Mouse (Mus musculus): ENCODE measurements around the gene Harbi1. TPM values are rescaled to one million over a fixed set of nuclear protein-coding genes. Genes with fewer than 3 reads are reported as not detected.

Gene Harbi1
- polyA plus RNA-seq, 2 experiments from 2014 or later, result 16.2 to 21.4 TPM

- no peak for ATAC-seq
Measured at GRCm38 (mm10) chr2:91718276-91718675, 7.6 kb downstream of the Harbi1 start.

GRCm38 (mm10) chr2:91723382-91723781, 12.7 kb downstream of the Harbi1 start:
- no peak for ATAC-seq

- ATAC-seq, result no peak
Measured at GRCm38 (mm10) chr2:91723951-91724350, 13.3 kb downstream of the Harbi1 start.

- no peak for ATAC-seq
Measured at GRCm38 (mm10) chr2:91724716-91725115, 14.1 kb downstream of the Harbi1 start.

GRCm38 (mm10) chr2:91725476-91725875, 14.8 kb downstream of the Harbi1 start:
- peak; percentile 13 for ATAC-seq

- no peak for ATAC-seq
Measured at GRCm38 (mm10) chr2:91727011-91727410, 16.4 kb downstream of the Harbi1 start.

GRCm38 (mm10) chr2:91729571-91729970, 18.9 kb downstream of the Harbi1 start:
- ATAC-seq, result no peak

- ATAC-seq, result peak; percentile 83
Measured at GRCm38 (mm10) chr2:91729971-91730821, 19.5 kb downstream of the Harbi1 start, which contains the start of gene Ambra1. Ambra1 (plus strand) TSS chr2:91730134.

GRCm38 (mm10) chr2:91735221-91735620, 24.6 kb downstream of the Harbi1 start:
- no peak for ATAC-seq

GRCm38 (mm10) chr2:91739586-91739985, 28.9 kb downstream of the Harbi1 start:
- no peak for ATAC-seq

GRCm38 (mm10) chr2:91744686-91745085, 34.0 kb downstream of the Harbi1 start:
- no peak for ATAC-seq

GRCm38 (mm10) chr2:91749811-91750261, 39.2 kb downstream of the Harbi1 start:
- ATAC-seq, result no peak

Other genes starting within 250 kb of the Harbi1 start
- 10 to 100 TPM; 44.5 to 62.8 TPM for gene Ckap5, start 184.1 kb upstream of the Harbi1 start, polyA plus RNA-seq (2017; shearing (Covaris generic))
- gene F2, start 74.4 kb upstream of the Harbi1 start, polyA plus RNA-seq (2017; shearing (Covaris generic)), result under 1 TPM; 0.23 to 0.38 TPM
- 10 to 100 TPM; 10.8 to 22.1 TPM for gene Zfp408, start 61.1 kb upstream of the Harbi1 start, polyA plus RNA-seq (2017; shearing (Covaris generic))
- gene Arhgap1, start 61.0 kb upstream of the Harbi1 start, polyA plus RNA-seq (2017; shearing (Covaris generic)), result 100 to 1,000 TPM; 160 to 256 TPM
- 10 to 100 TPM; 28.7 to 34.9 TPM for gene Atg13, start 276 bp upstream of the Harbi1 start, polyA plus RNA-seq (2017; shearing (Covaris generic))
- 10 to 100 TPM; 31.0 to 58.3 TPM for gene Ambra1, start 19.3 kb downstream of the Harbi1 start, polyA plus RNA-seq (2017; shearing (Covaris generic))
- under 1 TPM in 1 of 2 experiments, not detected in 1; 0.30 TPM for gene Chrm4, start 216.4 kb downstream of the Harbi1 start, polyA plus RNA-seq (2017; shearing (Covaris generic))
- gene Mdk, start 221.4 kb downstream of the Harbi1 start, polyA plus RNA-seq (2017; shearing (Covaris generic)), result 1 to 10 TPM; 1.9 to 3.1 TPM
- under 1 TPM; 0.82 to 0.86 TPM for gene Gm9821, start 234.9 kb downstream of the Harbi1 start, polyA plus RNA-seq (2017; shearing (Covaris generic))